Mouse (Mus musculus): ENCODE results near the gene Cacng7. TPM values are rescaled to one million over a fixed set of nuclear protein-coding genes. Genes with fewer than 3 reads are reported as not detected.
A peak's percentile ranks its signal among the peaks of the same experiment; 100 is the strongest.

Cacng7 gene
- polyA plus RNA-seq, 1 experiment from 2014 or later: 1.9 TPM

GRCm38 (mm10) chr7:3347366-3348287 lies 14.9 kb downstream of the Cacng7 start:
- H3K9ac ChIP-seq (ENCODE audit: low read length): no peak overlapping the region
- no peak for DNase-seq (ENCODE audit: low spot score)
- no peak overlapping the region for H3K4me3 ChIP-seq (ENCODE audit: low read depth, low read length)
- ATAC-seq (replicated peaks; ENCODE audit: low FRiP score, low TSS enrichment, low read depth): no peak
- peaks cover 57% of the 10 kb centered on the region for H3K36me3 ChIP-seq (ENCODE audit: control insufficient read depth, insufficient read depth, low read length)
- H3K4me2 ChIP-seq (ENCODE audit: low read length): no peak overlapping the region
- no peaks in the 10 kb centered on the region for H3K27me3 ChIP-seq (replicated peaks; ENCODE audit: control insufficient read depth, insufficient read depth, low read length)
- no peaks in the 10 kb centered on the region for H3K9me3 ChIP-seq (ENCODE audit: control insufficient read depth, low read length)
- no peaks in the 10 kb centered on the region for H3K4me1 ChIP-seq (replicated peaks; ENCODE audit: control insufficient read depth, insufficient read depth, low read length)
- no peak overlapping the region for H3K27ac ChIP-seq (ENCODE audit: low read depth)
- 65% methylated on average over 20 of the region's 20 CpGs for WGBS

- Histone ChIP-seq H3K4me2 (ENCODE audit: low read length) (no peak overlapping the region), H3K36me3 (ENCODE audit: control insufficient read depth, insufficient read depth, low read length) (peaks cover 58% of the 10 kb centered on the region), H3K27me3 (replicated peaks; ENCODE audit: control insufficient read depth, insufficient read depth, low read length) (no peaks in the 10 kb centered on the region), H3K4me3 (ENCODE audit: low read depth, low read length) (no peak overlapping the region), H3K9ac (ENCODE audit: low read length) (no peak overlapping the region), H3K9me3 (ENCODE audit: control insufficient read depth, low read length) (no peaks in the 10 kb centered on the region), H3K27ac (ENCODE audit: low read depth) (no peak overlapping the region), H3K4me1 (replicated peaks; ENCODE audit: control insufficient read depth, insufficient read depth, low read length) (no peaks in the 10 kb centered on the region)
- 76% methylated on average over 5 of the region's 5 CpGs for WGBS
- DNase-seq (ENCODE audit: low spot score) (no peak), ATAC-seq (replicated peaks; ENCODE audit: low FRiP score, low TSS enrichment, low read depth) (no peak)
These were observed 15.6 kb downstream of the Cacng7 start for GRCm38 (mm10) chr7:3348326-3348725.

- peaks cover 54% of the 10 kb centered on the region for H3K36me3 ChIP-seq (ENCODE audit: control insufficient read depth, insufficient read depth, low read length)
- H3K4me3 ChIP-seq (ENCODE audit: low read depth, low read length): no peak overlapping the region
- ATAC-seq (replicated peaks; ENCODE audit: low FRiP score, low TSS enrichment, low read depth) (no peak), DNase-seq (ENCODE audit: low spot score) (no peak)
- H3K27ac ChIP-seq (ENCODE audit: low read depth): no peak overlapping the region
- H3K27me3 ChIP-seq (replicated peaks; ENCODE audit: control insufficient read depth, insufficient read depth, low read length): no peaks in the 10 kb centered on the region
- H3K9me3 ChIP-seq (ENCODE audit: control insufficient read depth, low read length): no peaks in the 10 kb centered on the region
- H3K4me2 ChIP-seq (ENCODE audit: low read length): no peak overlapping the region
- H3K9ac ChIP-seq (ENCODE audit: low read length): no peak overlapping the region
- no peaks in the 10 kb centered on the region for H3K4me1 ChIP-seq (replicated peaks; ENCODE audit: control insufficient read depth, insufficient read depth, low read length)
- WGBS: 93% methylated on average over 9 of the region's 9 CpGs
These were observed 17.0 kb downstream of the Cacng7 start for GRCm38 (mm10) chr7:3349775-3350174.

GRCm38 (mm10) chr7:3351536-3351935 lies 18.8 kb downstream of the Cacng7 start:
- Histone ChIP-seq H3K4me2 (ENCODE audit: low read length) (no peak overlapping the region), H3K9me3 (ENCODE audit: control insufficient read depth, low read length) (no peaks in the 10 kb centered on the region), H3K9ac (ENCODE audit: low read length) (no peak overlapping the region), H3K27me3 (replicated peaks; ENCODE audit: control insufficient read depth, insufficient read depth, low read length) (no peaks in the 10 kb centered on the region), H3K4me1 (replicated peaks; ENCODE audit: control insufficient read depth, insufficient read depth, low read length) (no peaks in the 10 kb centered on the region), H3K4me3 (ENCODE audit: low read depth, low read length) (no peak overlapping the region), H3K36me3 (ENCODE audit: control insufficient read depth, insufficient read depth, low read length) (peaks cover 48% of the 10 kb centered on the region), H3K27ac (ENCODE audit: low read depth) (no peak overlapping the region)
- WGBS: 100% methylated on average over 1 of the region's 1 CpGs
- DNase-seq (ENCODE audit: low spot score) (no peak), ATAC-seq (replicated peaks; ENCODE audit: low FRiP score, low TSS enrichment, low read depth) (no peak)

- Histone ChIP-seq H3K27me3 (replicated peaks; ENCODE audit: control insufficient read depth, insufficient read depth, low read length) (no peaks in the 10 kb centered on the region), H3K9me3 (ENCODE audit: control insufficient read depth, low read length) (no peaks in the 10 kb centered on the region), H3K4me2 (ENCODE audit: low read length) (no peak overlapping the region), H3K9ac (ENCODE audit: low read length) (no peak overlapping the region), H3K4me3 (ENCODE audit: low read depth, low read length) (no peak overlapping the region), H3K36me3 (ENCODE audit: control insufficient read depth, insufficient read depth, low read length) (peaks cover 23% of the 10 kb centered on the region), H3K27ac (ENCODE audit: low read depth) (no peak overlapping the region), H3K4me1 (replicated peaks; ENCODE audit: control insufficient read depth, insufficient read depth, low read length) (no peaks in the 10 kb centered on the region)
- ATAC-seq (replicated peaks; ENCODE audit: low FRiP score, low TSS enrichment, low read depth) (no peak), DNase-seq (ENCODE audit: low spot score) (no peak)
- 79% methylated on average over 6 of the region's 6 CpGs for WGBS
These were observed 22.1 kb downstream of the Cacng7 start for GRCm38 (mm10) chr7:3354850-3355249.

GRCm38 (mm10) chr7:3360678-3361077 lies 27.9 kb downstream of the Cacng7 start:
- Histone ChIP-seq H3K9ac (ENCODE audit: low read length) (no peak overlapping the region), H3K27me3 (replicated peaks; ENCODE audit: control insufficient read depth, insufficient read depth, low read length) (no peaks in the 10 kb centered on the region), H3K4me2 (ENCODE audit: low read length) (no peak overlapping the region), H3K36me3 (ENCODE audit: control insufficient read depth, insufficient read depth, low read length) (peaks cover 12% of the 10 kb centered on the region; the same call in 1 of the 2 replicates), H3K27ac (ENCODE audit: low read depth) (no peak overlapping the region), H3K4me1 (replicated peaks; ENCODE audit: control insufficient read depth, insufficient read depth, low read length) (no peaks in the 10 kb centered on the region), H3K4me3 (ENCODE audit: low read depth, low read length) (no peak overlapping the region), H3K9me3 (ENCODE audit: control insufficient read depth, low read length) (no peaks in the 10 kb centered on the region)
- whole genome bisulfite sequencing: 100% methylated on average over 1 of the region's 1 CpGs
- ATAC-seq (replicated peaks; ENCODE audit: low FRiP score, low TSS enrichment, low read depth) (no peak), DNase-seq (ENCODE audit: low spot score) (no peak)

- Histone ChIP-seq H3K27me3 (replicated peaks; ENCODE audit: control insufficient read depth, insufficient read depth, low read length) (peaks cover 9% of the 10 kb centered on the region; the same call in 1 of the 2 replicates), H3K9me3 (ENCODE audit: control insufficient read depth, low read length) (no peaks in the 10 kb centered on the region), H3K36me3 (ENCODE audit: control insufficient read depth, insufficient read depth, low read length) (peaks cover under 1% of the 10 kb centered on the region; the same call in 1 of the 2 replicates), H3K4me1 (replicated peaks; ENCODE audit: control insufficient read depth, insufficient read depth, low read length) (0 out of 2 replicates have a peak, but pooled peaks cover 4% of the 10 kb centered on the region), H3K4me3 (ENCODE audit: low read depth, low read length) (no peak overlapping the region), H3K9ac (ENCODE audit: low read length) (no peak overlapping the region), H3K27ac (ENCODE audit: low read depth) (no peak overlapping the region), H3K4me2 (ENCODE audit: low read length) (no peak overlapping the region)
- DNase-seq (ENCODE audit: low spot score): no peak
- 36% methylated on average over 11 of the region's 11 CpGs for WGBS
- ATAC-seq (replicated peaks; ENCODE audit: low FRiP score, low TSS enrichment, low read depth): no peak
These were observed 33.0 kb downstream of the Cacng7 start for GRCm38 (mm10) chr7:3365547-3366279.

- ATAC-seq (replicated peaks; ENCODE audit: low FRiP score, low TSS enrichment, low read depth) (no peak), DNase-seq (ENCODE audit: low spot score) (no peak)
- Histone ChIP-seq H3K4me3 (ENCODE audit: low read depth, low read length) (no peak overlapping the region), H3K9me3 (ENCODE audit: control insufficient read depth, low read length) (no peaks in the 10 kb centered on the region), H3K27ac (ENCODE audit: low read depth) (no peak overlapping the region), H3K4me1 (replicated peaks; ENCODE audit: control insufficient read depth, insufficient read depth, low read length) (0 out of 2 replicates have a peak, but pooled peaks cover 4% of the 10 kb centered on the region), H3K27me3 (replicated peaks; ENCODE audit: control insufficient read depth, insufficient read depth, low read length) (peaks cover 9% of the 10 kb centered on the region; the same call in 1 of the 2 replicates), H3K4me2 (ENCODE audit: low read length) (peak overlapping the region; percentile 18; the same call in 1 of the 2 replicates), H3K36me3 (ENCODE audit: control insufficient read depth, insufficient read depth, low read length) (no peaks in the 10 kb centered on the region; the same call in 1 of the 2 replicates), H3K9ac (ENCODE audit: low read length) (no peak overlapping the region)
- WGBS: 17% methylated on average over 42 of the region's 42 CpGs
These were observed 34.2 kb downstream of the Cacng7 start for GRCm38 (mm10) chr7:3366705-3367516.
